Mouse (Mus musculus): Measurements from ENCODE around the gene Fam168a.

Gene Fam168a

GRCm38 (mm10) chr7:100868551-100868950, 162.1 kb downstream of the Fam168a start:
- no peak for DNase-seq (ENCODE audit: low spot score)

GRCm38 (mm10) chr7:100869877-100870629, 163.6 kb downstream of the Fam168a start:
- DNase-seq (ENCODE audit: low spot score): no peak

DNA sequence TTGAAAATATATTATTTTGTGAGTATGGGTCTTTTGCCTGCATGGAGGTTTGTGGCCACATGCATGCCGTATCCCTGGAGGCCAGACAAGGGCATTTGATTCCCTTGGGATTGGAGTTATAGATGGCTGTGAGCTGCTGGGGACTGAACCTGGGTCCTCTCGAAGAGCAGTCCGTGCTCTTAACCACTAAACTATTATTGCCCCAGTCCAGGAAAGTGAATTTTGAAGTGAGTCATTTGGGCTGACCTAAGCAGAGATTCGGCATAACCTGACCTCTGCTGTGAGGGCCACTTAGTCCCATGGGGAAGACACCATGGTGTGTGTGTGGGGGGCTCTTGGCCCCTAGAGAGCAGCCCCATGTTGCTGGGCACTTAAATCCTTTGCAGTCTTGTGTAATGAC, 164.9 kb downstream of the Fam168a start:
- no peak for DNase-seq (ENCODE audit: low spot score)

DNA sequence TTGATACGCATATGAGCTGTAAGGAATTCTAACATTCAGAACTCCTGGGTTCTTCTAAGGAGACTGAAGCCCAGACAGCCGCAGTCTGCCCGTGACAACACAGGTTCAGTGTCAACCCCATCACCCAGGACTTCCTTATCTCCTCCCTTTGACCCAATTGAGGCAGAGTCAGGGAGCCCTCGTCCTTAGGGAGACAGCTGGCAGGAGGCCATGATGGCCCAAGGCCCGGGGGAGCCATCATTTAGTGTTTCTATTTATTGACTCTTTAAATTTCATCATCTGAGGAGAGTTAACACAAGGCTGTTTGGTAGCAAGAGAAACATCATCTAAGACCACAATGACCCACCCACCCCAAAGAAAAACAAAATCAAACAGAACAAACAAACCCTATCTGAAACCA, 165.5 kb downstream of the Fam168a start:
- DNase-seq (ENCODE audit: low spot score): no peak

DNA sequence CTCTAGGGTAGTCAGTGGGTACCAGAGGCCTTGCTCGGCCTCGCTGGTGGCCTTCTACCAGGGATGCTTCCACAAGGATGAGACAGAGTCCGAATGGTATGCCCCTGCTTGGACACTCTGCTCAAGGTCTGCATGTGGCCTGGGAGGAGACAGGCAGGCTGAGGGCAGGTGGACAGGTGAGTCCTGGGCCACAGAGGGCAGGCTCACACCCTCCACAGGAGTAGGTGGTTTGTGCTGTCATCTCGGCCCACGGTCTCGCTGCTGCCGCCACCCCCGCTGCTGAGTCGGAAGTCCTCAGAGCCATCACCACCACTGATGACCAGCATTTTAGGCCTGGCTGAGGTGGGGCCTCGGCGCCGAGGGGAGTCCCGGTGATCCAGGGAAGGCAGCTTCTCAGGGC, 166.8 kb downstream of the Fam168a start:
- no peak for DNase-seq (ENCODE audit: low spot score)

- no peak for DNase-seq (ENCODE audit: low spot score)
These were observed 169.4 kb downstream of the Fam168a start for GRCm38 (mm10) chr7:100875822-100876221.

- no peak for DNase-seq (ENCODE audit: low spot score)
These were observed 169.9 kb downstream of the Fam168a start for GRCm38 (mm10) chr7:100876293-100876692.

DNA sequence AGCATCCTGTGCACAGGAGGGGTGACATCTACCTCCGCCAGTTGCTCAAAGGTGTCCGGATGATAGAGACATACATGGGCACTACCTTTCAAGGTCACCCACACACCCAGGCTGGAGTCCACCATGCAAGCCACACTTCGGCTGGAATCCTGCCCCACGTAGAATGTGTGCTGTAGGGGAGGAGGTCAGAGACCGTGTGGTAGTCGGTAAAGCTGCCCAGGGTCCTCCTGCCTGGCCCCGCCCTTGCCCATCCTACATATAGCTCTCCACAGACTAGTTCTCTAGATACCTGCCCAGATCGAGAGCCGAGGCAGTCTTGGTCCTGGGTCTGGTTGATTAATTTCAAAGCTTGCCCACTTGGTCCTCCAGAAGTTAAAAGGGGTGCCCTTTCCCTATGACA, 170.3 kb downstream of the Fam168a start:
- DNase-seq (ENCODE audit: low spot score): no peak

- DNase-seq (ENCODE audit: low spot score): peak; percentile 72
These were observed 173.2 kb downstream of the Fam168a start for GRCm38 (mm10) chr7:100879595-100879994.

DNA sequence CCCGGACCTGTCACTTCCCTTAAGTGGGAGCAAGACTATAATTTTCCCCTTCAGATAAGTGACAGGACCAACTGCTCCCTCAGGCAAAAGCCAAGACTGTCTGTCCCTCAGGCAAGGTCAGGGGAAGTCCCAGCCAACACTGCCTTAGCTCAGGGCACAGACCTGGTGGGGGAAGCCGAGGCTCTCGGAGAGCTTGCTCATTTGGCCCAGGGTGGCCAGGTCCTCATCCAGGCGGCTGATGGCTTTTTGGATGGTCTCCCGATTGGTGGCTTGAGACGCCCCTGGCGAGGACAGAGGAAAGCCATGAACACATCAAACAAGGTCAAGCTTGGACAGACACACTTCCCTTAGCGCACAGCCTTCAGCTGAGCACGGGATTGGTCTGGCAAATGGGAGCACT, 175.1 kb downstream of the Fam168a start:
- DNase-seq (ENCODE audit: low spot score): no peak

DNA sequence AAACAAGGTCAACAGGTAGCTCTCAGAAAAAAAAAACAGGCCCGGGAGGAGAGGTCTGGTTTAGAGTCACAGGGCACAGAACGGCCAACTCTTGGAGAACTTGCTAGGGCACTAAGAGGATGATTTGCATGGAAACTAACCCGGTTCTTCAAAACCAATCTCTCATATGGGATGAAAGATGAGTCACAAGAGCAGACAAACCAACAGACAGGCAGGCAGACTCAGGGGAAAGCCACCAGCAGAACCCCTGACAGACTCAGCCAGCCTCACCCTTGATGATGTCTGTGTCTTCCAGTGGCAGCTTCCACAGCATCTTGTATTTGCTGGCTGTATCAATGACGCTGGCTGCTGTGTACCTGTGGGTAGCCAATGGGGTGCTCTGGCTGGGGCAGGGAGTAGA, 175.5 kb downstream of the Fam168a start:
- DNase-seq (ENCODE audit: low spot score): no peak

- DNase-seq (ENCODE audit: low spot score): no peak
These were observed 178.0 kb downstream of the Fam168a start for GRCm38 (mm10) chr7:100884460-100884859.

DNA sequence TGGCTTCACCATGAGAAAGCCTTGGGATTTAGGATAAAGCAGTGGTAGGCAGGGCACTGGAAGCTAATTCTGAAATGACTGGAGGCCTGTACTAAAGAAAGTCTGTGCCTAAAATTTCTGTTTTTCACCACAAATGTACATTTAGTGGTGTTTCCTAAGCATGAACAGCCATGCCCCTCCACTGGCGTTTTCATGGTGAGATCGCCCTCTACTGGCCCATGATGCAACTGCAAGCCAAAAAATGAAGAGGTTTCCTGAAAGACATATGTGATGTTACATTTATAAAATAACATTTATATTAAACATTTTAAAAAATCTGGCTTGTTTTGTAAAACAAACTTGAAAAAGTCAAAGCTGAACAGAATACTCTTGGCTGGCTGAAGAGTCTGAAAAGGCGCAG, 180.1 kb downstream of the Fam168a start:
- no peak for DNase-seq (ENCODE audit: low spot score)

Data from ovary, postnatal 14 days (tissue).